Mouse (Mus musculus): ENCODE results near the gene Clta. TPM values are rescaled to one million over a fixed set of nuclear protein-coding genes. Genes with fewer than 3 reads are reported as not detected.
A peak's percentile ranks its signal among the peaks of the same experiment; 100 is the strongest.

Clta gene
- total and polyA plus RNA-seq, 3 experiments, result 301 to 454 (median 450) TPM

DNA sequence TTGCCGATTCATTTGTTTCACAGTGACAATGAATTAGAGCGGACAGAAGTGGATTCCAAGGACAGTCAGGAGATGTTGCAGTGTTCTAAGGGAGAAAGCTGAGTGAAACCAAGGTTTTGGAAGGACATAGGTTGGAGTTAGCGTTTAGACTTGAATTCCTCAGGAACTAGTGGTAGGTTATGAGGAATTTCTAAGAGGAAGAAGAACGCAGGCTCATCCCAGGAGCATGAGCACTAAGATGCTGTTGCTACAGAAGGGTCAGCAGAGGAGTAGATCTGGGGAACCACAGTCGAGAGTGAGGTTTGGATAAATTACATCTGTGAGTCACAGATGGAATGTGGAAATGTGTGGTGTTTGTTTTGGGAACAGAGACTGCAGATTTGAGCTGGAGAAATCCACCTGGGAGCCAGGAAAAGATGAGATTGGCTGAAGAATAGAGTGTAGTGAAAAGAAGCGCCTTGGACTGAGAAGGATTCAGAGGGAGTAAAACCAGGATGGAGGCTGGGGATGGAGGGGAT, 28.0 kb upstream of the Clta start:
- dilution Hi-C loops (cut with MboI; ENCODE audit: extremely low pct_ligation_motif_present, extremely low pct_unique_long_range_greater_than_20kb, low sequenced_read_pairs) (no loop called here), in situ Hi-C loops (cut with MboI; ENCODE audit: low pct_ligation_motif_present, low pct_unique_long_range_greater_than_20kb, low sequenced_read_pairs) (loop anchor here (25.0 kb wide), 1 partner anchor 239 kb away; the partner anchor contains the start of genes Hrct1 and Spaar)
- Histone ChIP-seq H3K9me3 (replicated peaks; ENCODE audit: low read length) (no peaks in the 10 kb centered on the region), H3K27ac (ENCODE audit: insufficient read depth, low read depth) (no peak overlapping the region), H3K36me3 (replicated peaks in 1 of 2; ENCODE audit: control insufficient read depth in 1 of 2, insufficient read depth in 1 of 2, low read length in 1 of 2) (peaks cover 17 to 61% of the 10 kb centered on the region in 2 experiments), H3K9ac (ENCODE audit: insufficient read depth, low read depth) (no peak overlapping the region), H3K4me3 (replicated peaks in 1 of 3; ENCODE audit: low read depth in 2 of 3, low read length in 2 of 3, poor library complexity in 1 of 3) (no peak overlapping the region), H3K4me2 (ENCODE audit: insufficient read depth, low read depth, poor library complexity, severe bottlenecking) (no peak overlapping the region), H3K79me2 (replicated peaks; ENCODE audit: control insufficient read depth, extremely low read depth, insufficient read depth, poor library complexity, severe bottlenecking) (peaks cover 3% of the 10 kb centered on the region; the same call in 1 of the 2 replicates), H3K4me1 (ENCODE audit: control insufficient read depth in 1 of 2, insufficient read depth in 2 of 2) (peaks cover 35 to 82% of the 10 kb centered on the region in 2 experiments), H3K27me3 (replicated peaks) (no peaks in the 10 kb centered on the region)
- DNase-seq (ENCODE audit: extremely low read depth), result no peak
- no peak for TF ChIP-seq MEF2A (IDR thresholded peaks at IDR 0.05; ENCODE audit: borderline replicate concordance, low read depth, low read length)
- no peak for TF ChIP-seq CHD1 (IDR thresholded peaks at IDR 0.05; ENCODE audit: low read depth, low read length)
- TF ChIP-seq ELF1 (IDR thresholded peaks at IDR 0.05; ENCODE audit: low read depth, low read length), result no peak
- TF ChIP-seq NRF1 (IDR thresholded peaks at IDR 0.05; ENCODE audit: low read depth, low read length), result no peak
- no peak for TF ChIP-seq TBP (conservative IDR thresholded peaks at IDR 0.05; ENCODE audit: low read depth, low read length)
- no peak for TF ChIP-seq KAT2A (IDR thresholded peaks at IDR 0.05; ENCODE audit: insufficient replicate concordance, low read length)
- TF ChIP-seq MYC (IDR thresholded peaks at IDR 0.05; ENCODE audit: low read depth, low read length), result no peak
- TF ChIP-seq ZMIZ1 (IDR thresholded peaks at IDR 0.05; ENCODE audit: low read depth, low read length), result no peak

DNA sequence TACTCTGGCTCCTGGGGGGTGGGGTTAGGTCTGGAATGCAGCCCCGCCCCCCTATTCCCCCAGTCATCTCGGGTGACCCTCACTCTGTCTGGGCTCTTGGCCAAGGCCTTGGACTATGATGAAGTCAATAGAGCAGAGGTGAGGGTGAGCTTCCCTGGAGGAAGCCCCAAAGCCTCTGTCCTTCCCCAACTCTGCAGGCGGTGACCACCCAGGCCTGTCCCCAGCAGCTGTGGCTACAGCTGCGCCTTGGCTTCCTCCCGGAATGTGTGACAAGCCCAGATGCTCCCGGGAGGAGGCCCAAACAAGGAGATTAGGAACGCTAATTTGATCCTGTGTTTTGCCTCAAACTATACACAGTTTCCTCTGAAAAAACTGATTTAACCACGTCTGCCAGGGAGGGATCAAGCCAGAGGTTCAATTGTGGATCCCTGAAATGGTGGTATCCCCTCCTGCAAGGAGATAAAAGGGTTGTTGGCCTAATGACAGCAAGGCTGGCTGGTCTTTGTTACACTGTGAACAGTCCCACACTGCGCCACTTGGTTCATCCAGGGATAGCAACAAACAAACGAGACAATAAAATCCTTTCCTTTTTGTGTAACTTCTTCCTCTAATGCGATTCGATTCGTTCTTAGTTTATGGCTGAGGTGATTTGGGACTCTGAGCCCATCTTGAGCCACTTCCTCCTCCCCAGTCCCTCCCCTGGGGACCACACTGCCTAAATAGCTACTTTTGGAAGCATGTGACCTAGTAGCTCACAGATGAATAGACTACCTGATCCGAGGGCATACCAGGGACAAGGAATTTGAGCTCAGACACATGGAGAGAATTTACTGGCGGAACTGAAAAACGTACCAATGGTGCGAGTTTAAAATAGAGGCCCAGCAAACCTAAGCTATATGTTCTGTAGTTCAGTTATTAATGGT, 25.5 kb upstream of the Clta start:
- H3K27ac ChIP-seq (ENCODE audit: insufficient read depth, low read depth), result peak overlapping the region; percentile 20; the same call in 1 of the 2 replicates
- H3K9me3 ChIP-seq (replicated peaks; ENCODE audit: low read length), result no peaks in the 10 kb centered on the region
- no peak overlapping the region for H3K4me3 ChIP-seq (replicated peaks in 1 of 3; ENCODE audit: low read depth in 2 of 3, low read length in 2 of 3, poor library complexity in 1 of 3)
- dilution Hi-C loops (cut with MboI; ENCODE audit: extremely low pct_ligation_motif_present, extremely low pct_unique_long_range_greater_than_20kb, low sequenced_read_pairs), result no loop called here
- H3K4me2 ChIP-seq (ENCODE audit: insufficient read depth, low read depth, poor library complexity, severe bottlenecking), result no peak overlapping the region
- no peaks in the 10 kb centered on the region for H3K27me3 ChIP-seq (replicated peaks)
- H3K4me1 ChIP-seq (ENCODE audit: control insufficient read depth in 1 of 2, insufficient read depth in 2 of 2), result peaks cover 19 to 76% of the 10 kb centered on the region in 2 experiments
- in situ Hi-C loops (cut with MboI; ENCODE audit: low pct_ligation_motif_present, low pct_unique_long_range_greater_than_20kb, low sequenced_read_pairs), result loop anchor here (25.0 kb wide), 1 partner anchor 241 kb away; the partner anchor contains the start of genes Hrct1 and Spaar
- no peaks in the 10 kb centered on the region for H3K79me2 ChIP-seq (replicated peaks; ENCODE audit: control insufficient read depth, extremely low read depth, insufficient read depth, poor library complexity, severe bottlenecking)
- peak; percentile 71 for DNase-seq (ENCODE audit: extremely low read depth)
- no peak overlapping the region for H3K9ac ChIP-seq (ENCODE audit: insufficient read depth, low read depth)
- peaks cover 17 to 54% of the 10 kb centered on the region in 2 experiments for H3K36me3 ChIP-seq (replicated peaks in 1 of 2; ENCODE audit: control insufficient read depth in 1 of 2, insufficient read depth in 1 of 2, low read length in 1 of 2)
- no peak for TF ChIP-seq GABPA (IDR thresholded peaks at IDR 0.05; ENCODE audit: insufficient replicate concordance, low read depth, low read length)
- no peak for TF ChIP-seq ZKSCAN1 (IDR thresholded peaks at IDR 0.05; ENCODE audit: borderline replicate concordance, low read depth, low read length)
- TF ChIP-seq EP300 (IDR thresholded peaks at IDR 0.05; ENCODE audit: low read length), result no peak
- no peak for TF ChIP-seq IRF4 (IDR thresholded peaks at IDR 0.05; ENCODE audit: low read depth, low read length)
- no peak for TF ChIP-seq JUND (conservative IDR thresholded peaks at IDR 0.05; ENCODE audit: low read depth, low read length)
- no peak for TF ChIP-seq USF1 (IDR thresholded peaks at IDR 0.05; ENCODE audit: low read depth, low read length)
- no peak for TF ChIP-seq NELFE (IDR thresholded peaks at IDR 0.05; ENCODE audit: low read depth, low read length)

Measured in CH12.LX (cell line).